Mouse (Mus musculus): ENCODE measurements at regions not wholly inside any gene's neighbourhood (a gene's known extent, or its start where the extent isn't known, plus 50 kb on each side); places are given as distances from the start of the nearest gene placed in this dataset.

GRCm38 (mm10) chr15:24724664-24725063 lies 688.9 kb downstream of the Basp1 start:
- TF ChIP-seq CTCF (IDR thresholded peaks at IDR 0.05) (peak; percentile 47), EP300 (IDR thresholded peaks at IDR 0.05) (no peak)
